Mouse (Mus musculus) Patski (cell line): ENCODE data around the gene Ern1. TPM values are rescaled to one million over a fixed set of nuclear protein-coding genes. Genes with fewer than 3 reads are reported as not detected.

Experiments used
- ATAC-seq: fragments of 100-300 bp; one replicate; pipeline ENCODE4 v1.8.0; 2021
- CTCF ChIA-PET: fragments of 350-600 bp; sonication (Branson Sonifier 250); formaldehyde crosslinking; loops from one replicate; lab custom pipeline; 2022; ENCODE audit warnings: inconsistent platforms; lab: Charles Lee
- POLR2A ChIA-PET: fragments of 350-600 bp; sonication (Branson Sonifier 250); formaldehyde crosslinking; loops from one replicate; lab custom pipeline; 2022; ENCODE audit warnings: antibody characterized with exemption, inconsistent platforms; lab: Charles Lee
- DNase-seq: peaks from one replicate; pipeline ENCODE4 v3.0.0-alpha.2; 2011; ENCODE audit warnings: low read depth, low spot score
- H3K27me3 ChIP-seq: fragments of 371-371 bp; one replicate; pipeline ENCODE4 v1.5.1; 2021
- CTCF ChIP-seq: fragments of 100-300 bp; IDR thresholded peaks from one replicate; pipeline ENCODE4 v1.5.1; 2021
- in situ Hi-C: fragments of 300-500 bp; cut with MboI; formaldehyde crosslinking; loops from 3 replicates; pipeline ENCODE4 v1.11.1; 2018; ENCODE audit warnings: low pct_unique_long_range_greater_than_20kb, mixed read lengths
- polyA plus RNA-seq: library from polyadenylated mRNA; unstranded; gene quantifications from one replicate; pipeline ENCODE4 v1.2.3, GENCODE M21; 2021

The Ern1 gene
- polyA plus RNA-seq, 1 experiment from 2014 or later, result 12.4 TPM

DNA sequence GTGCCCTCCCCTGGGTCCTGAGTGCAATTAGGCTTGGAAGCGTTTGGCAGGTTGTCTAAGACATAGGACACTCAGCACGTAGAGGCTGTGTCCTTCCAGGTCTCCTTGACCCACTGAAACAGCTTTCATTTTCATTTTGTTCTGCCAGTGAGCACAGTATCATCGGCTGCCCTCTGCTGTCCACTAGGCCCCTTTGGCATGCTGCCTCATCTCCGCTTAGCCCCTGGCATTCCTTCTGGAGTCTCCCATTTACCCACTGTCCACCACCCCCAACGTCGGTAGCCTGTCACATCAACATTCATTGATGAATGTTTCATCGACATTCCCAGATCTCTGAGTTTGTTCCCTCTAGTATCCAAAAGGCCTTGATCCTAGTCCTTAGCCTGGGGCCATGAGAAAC lies 105.8 kb downstream of the Ern1 start:
- peaks cover 16% of the 10 kb centered on the region for H3K27me3 ChIP-seq
- no peak for TF ChIP-seq CTCF
- no peak for DNase-seq
- ChIA-PET CTCF (interaction anchor here (1.4 to 1.5 kb wide), 2 partner anchors 9 to 79 kb away, joined by 3 read pairs; no protein-coding TSS in a partner anchor), POLR2A (no interaction called here)
- ATAC-seq, result no peak
- in situ Hi-C loops, result no loop called here

DNA sequence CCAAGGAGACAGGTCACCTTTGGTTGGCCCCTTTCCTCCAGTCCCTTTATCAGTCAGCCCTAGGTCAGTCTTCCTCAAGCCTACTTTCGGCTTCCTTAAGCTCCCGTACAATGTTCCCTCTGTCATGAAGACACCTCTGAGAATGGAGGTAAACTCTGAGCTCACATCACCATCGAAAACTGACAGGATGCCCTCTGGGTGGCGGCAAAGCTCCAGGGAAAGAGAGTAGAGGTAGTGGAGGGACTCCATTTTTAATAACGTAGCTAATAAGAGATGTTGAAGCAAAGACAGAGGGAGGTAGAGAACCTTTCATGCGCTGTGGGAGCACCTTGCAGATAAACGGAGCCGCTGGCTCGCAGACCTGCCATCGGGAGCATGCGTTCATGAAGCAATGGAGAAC lies 106.6 kb downstream of the Ern1 start:
- ATAC-seq, result no peak
- ChIA-PET POLR2A (no interaction called here), CTCF (interaction anchor here (1.4 to 1.5 kb wide), 3 partner anchors 10 to 78 kb away, joined by 3 read pairs; no protein-coding TSS in a partner anchor)
- TF ChIP-seq CTCF, result no peak
- no peak for DNase-seq
- peaks cover 16% of the 10 kb centered on the region for H3K27me3 ChIP-seq
- in situ Hi-C loops, result no loop called here

DNA sequence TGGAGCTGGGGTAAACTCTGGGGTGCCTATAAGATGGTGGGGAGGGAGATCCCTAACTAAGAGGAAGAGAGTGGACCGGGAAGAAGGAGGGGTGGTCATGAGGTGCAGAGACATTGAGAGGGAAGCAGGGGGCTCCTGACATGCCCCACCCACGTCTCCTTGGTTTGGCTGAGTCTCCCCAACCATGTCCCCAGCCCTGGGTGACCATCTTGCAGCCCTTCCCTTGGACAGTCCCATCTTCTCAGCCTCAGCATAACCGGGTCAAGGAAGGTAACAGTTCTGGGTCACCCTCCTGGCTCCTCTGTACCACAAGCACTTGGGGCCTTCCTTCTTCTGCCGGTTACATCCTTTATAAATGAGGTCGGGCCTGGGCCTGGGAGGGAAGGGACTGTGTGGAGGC lies 112.7 kb downstream of the Ern1 start:
- H3K27me3 ChIP-seq, result peaks cover 19% of the 10 kb centered on the region
- DNase-seq (no peak), ATAC-seq (no peak)
- ChIA-PET POLR2A (no interaction called here), CTCF (no interaction called here)
- TF ChIP-seq CTCF, result no peak
- in situ Hi-C loops, result no loop called here

DNA sequence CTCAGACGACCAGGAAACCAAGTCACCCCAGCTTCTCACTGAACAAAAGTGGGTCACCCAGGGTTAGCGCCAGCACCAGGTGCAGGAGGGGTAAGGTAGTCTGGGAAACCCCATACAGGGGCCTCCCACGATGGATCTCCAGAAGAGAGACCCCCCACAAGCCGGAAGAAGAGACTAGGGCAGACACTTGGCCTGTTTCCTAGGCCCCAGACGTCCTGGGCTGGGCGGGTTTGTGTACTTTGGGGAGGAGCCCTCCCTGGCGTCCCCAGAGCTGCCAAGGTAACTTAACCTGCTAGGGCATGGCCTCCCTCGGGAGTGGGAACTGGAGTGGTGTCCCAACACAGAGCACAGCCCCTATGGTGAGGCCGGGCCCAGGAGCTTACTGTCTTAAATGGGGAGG lies 113.1 kb downstream of the Ern1 start:
- ATAC-seq, result no peak
- TF ChIP-seq CTCF, result no peak
- in situ Hi-C loops, result no loop called here
- DNase-seq, result no peak
- CTCF ChIA-PET, result no interaction called here
- POLR2A ChIA-PET, result no interaction called here
- H3K27me3 ChIP-seq, result peaks cover 19% of the 10 kb centered on the region

DNA sequence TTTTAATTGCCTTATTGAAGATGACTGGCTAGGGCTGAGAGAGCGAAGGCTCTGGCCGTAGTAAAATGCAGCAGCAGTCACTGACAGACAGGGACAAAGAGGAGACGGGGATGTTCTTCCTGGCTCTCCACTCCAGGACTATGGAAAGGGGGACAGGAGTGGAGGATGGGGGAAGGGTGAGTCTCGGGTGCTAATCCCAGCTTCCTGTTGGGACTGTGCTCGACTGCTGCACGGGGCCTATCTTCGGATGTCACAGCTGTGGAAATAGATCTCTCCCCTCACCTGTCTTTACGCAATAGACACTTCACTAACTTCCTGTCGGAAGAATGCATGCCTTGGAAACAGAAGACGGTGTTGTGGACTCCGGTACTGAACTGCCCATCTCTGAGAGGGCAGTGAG lies 113.7 kb downstream of the Ern1 start:
- no peak for ATAC-seq
- H3K27me3 ChIP-seq, result peaks cover 18% of the 10 kb centered on the region
- no peak for TF ChIP-seq CTCF
- CTCF ChIA-PET, result no interaction called here
- no peak for DNase-seq
- POLR2A ChIA-PET, result no interaction called here
- in situ Hi-C loops, result no loop called here

DNA sequence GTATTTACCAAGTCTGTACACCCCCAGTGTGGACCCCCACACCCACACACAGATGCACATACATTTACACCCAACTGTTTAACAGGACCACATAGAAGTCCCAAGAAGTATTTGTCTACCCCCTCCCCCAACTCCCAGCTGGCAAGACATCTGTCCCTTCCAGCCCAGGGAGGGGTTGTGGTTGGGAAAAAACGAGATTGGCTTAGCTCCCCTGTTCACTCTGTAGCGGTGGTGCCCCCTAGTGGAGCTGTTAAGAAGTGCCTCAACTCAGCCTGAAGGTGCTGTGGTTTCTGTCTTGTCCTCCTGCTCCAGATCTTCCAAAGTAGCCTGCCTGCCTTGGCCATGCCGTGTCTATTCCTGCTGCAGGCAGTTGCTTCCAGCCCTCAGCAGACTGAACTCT lies 121.3 kb downstream of the Ern1 start:
- peaks cover 12% of the 10 kb centered on the region for H3K27me3 ChIP-seq
- TF ChIP-seq CTCF, result peak; percentile 91
- CTCF ChIA-PET, result interaction anchor here (0.6 to 2.2 kb wide), 11 partner anchors 10 to 110 kb away, joined by 3 to 11 read pairs (median 4); partner anchors contain the start of gene Cd79b
- peak; percentile 35 for ATAC-seq
- POLR2A ChIA-PET, result interaction anchor here (0.7 to 1.0 kb wide), 2 partner anchors 14 to 93 kb away, joined by 3 read pairs; no protein-coding TSS in a partner anchor
- in situ Hi-C loops, result no loop called here
- peak; percentile 2 for DNase-seq

DNA sequence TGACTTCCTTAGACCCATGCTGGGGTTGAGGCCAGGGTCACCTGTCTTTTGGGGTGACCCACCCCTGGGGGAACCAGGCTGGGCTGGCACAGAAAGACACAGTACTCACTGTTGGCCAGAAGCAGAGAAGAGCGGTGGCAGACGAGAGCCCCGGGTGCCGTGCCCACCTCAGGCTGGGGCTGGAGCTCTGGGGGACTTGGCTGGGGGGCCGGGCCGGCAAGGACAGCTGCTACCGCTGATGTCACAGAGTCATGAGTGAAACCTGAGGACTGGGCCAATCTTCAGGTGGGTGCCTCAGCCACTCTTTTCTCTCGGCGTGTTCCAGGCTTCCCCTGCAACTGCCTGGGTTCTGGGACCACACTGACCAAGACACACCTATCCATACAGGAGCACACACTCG lies 122.3 kb downstream of the Ern1 start, which contains the start of gene Prr29:
Gene Prr29 (plus strand): TSS at position 107 of the 400 bp plus-strand sequence.
- TF ChIP-seq CTCF, result no peak
- DNase-seq (no peak), ATAC-seq (no peak)
- peaks cover 12% of the 10 kb centered on the region for H3K27me3 ChIP-seq
- in situ Hi-C loops, result no loop called here
- POLR2A ChIA-PET, result interaction anchor here (0.7 kb wide), 1 partner anchor 288 kb away, joined by 3 read pairs; no protein-coding TSS in a partner anchor
- CTCF ChIA-PET, result interaction anchor here (2.0 to 2.2 kb wide), 2 partner anchors 26 to 61 kb away, joined by 5 to 7 read pairs; no protein-coding TSS in a partner anchor

DNA sequence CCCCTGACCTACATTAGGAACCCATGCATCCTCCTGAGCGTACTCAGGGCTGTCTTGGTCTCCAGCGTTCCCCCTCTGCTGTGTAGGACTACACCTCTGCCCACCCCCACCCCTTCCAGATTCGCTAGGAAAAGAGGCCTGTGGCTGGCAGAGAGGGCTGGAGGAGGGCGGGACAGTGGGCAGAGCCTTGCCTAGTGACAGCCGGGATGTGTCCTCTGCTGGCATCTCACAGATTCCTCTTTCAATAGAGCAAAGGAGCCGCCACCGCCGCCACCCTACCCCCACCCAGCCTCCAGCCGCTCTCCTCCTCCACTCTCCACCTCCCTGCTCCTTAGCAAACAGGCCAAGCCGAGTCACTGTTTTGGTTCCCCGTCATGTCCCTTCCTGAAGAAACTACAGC lies 122.9 kb downstream of the Ern1 start:
- TF ChIP-seq CTCF, result no peak
- POLR2A ChIA-PET, result no interaction called here
- CTCF ChIA-PET, result interaction anchor here (2.0 kb wide), 1 partner anchor 60 kb away, joined by 5 read pairs; no protein-coding TSS in a partner anchor
- in situ Hi-C loops, result no loop called here
- H3K27me3 ChIP-seq, result peaks cover 12% of the 10 kb centered on the region
- ATAC-seq, result no peak
- no peak for DNase-seq

DNA sequence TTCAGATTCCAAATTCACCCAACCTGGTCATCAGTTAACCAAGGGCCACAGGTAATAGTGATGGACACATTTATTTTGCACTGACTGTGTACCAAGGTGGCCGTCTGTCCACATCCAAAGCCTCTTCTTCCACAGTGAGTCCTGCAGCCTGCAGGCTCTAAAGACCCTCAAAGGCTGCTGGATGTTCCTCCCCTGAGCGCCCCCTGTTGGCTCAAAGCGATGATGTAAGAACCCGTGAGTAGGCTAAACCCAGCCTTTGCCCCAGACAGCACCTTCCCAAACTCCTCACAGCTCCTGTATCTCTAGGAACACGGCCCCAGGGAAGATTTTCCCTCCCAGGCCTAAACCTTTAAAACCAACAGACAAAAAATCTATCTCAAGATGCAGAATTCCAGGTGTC lies 128.3 kb downstream of the Ern1 start:
- peaks cover 8% of the 10 kb centered on the region for H3K27me3 ChIP-seq
- DNase-seq (no peak), ATAC-seq (no peak)
- in situ Hi-C loops, result no loop called here
- CTCF ChIA-PET, result interaction anchor here (1.1 to 1.3 kb wide), 2 partner anchors 30 to 34 kb away, joined by 3 read pairs; no protein-coding TSS in a partner anchor
- TF ChIP-seq CTCF, result no peak
- POLR2A ChIA-PET, result no interaction called here

DNA sequence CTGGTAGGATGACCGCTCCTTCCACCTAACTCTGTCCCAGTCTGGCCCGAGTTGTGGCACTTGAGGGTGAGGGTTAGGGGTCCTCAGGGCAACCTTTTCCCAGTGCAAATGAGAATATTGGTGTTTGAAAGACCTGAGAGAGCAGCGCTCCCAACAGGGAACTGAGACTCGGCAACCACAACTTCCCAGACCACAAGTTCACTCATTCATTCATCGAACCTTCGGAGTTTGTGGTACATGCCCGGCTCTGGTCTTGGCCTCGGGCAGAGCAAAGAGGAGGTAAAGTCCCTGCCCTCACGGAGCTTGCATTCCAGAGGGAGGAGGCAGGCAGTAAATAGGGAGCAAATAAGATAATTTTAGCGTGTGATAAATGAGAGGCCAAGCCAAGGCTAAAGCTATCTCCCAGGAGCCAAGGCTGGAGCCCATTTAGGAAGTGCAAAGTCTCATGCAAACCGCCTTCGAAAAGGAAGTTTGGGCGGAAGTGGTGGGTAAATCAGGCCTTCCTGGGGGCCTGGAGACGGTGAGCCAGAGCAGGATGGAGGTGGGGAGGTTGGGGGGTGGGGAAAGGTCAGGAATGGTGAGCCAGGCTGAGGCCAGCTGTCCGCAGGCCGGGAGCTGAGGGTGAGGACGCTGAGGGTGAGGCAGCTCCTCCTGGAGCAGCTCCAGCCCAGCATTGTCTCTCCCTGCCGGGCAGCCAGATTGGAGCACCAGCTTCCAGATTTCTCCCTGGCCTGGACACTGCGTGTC lies 132.1 kb downstream of the Ern1 start:
- no peak for DNase-seq
- in situ Hi-C loops, result no loop called here
- CTCF ChIA-PET, result interaction anchor here (3.2 kb wide), 1 partner anchor 11 kb away, joined by 11 read pairs; no protein-coding TSS in a partner anchor

DNA sequence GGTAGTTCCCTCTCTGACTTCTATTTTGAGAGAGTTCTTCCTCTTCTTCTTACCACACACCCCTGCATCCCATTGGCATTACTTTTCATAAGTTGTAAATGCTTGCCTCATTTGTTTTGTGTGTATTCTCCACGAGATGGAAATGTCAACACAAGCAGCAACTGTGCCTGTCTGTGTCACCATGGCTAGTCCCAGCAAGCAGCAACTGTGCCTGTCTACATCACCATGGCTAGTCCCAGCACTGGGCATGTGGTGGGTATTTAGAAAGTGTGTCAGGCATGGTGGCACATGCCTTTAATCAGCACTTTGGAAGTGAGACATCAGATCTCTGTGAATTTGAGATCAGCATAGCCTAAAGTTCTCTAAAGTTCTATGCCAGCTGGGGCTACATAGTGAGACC lies 133.5 kb downstream of the Ern1 start:
- ChIA-PET POLR2A (no interaction called here), CTCF (no interaction called here)
- in situ Hi-C loops, result no loop called here
- TF ChIP-seq CTCF, result no peak
- DNase-seq (no peak), ATAC-seq (no peak)
- H3K27me3 ChIP-seq, result peaks cover 12% of the 10 kb centered on the region

More for the DNA sequence above, 132.1 kb downstream of the Ern1 start:
- TF ChIP-seq CTCF, result no peak
- ATAC-seq, result no peak
- POLR2A ChIA-PET, result no interaction called here
- peaks cover 12% of the 10 kb centered on the region for H3K27me3 ChIP-seq
